Mouse (Mus musculus) right cerebral cortex, postnatal 14 days (tissue): Measurements from ENCODE around the gene Psmc2.

Experiments
- DNase-seq: peaks from one replicate; pipeline ENCODE4 v3.0.0; 2022

The Psmc2 gene

DNA sequence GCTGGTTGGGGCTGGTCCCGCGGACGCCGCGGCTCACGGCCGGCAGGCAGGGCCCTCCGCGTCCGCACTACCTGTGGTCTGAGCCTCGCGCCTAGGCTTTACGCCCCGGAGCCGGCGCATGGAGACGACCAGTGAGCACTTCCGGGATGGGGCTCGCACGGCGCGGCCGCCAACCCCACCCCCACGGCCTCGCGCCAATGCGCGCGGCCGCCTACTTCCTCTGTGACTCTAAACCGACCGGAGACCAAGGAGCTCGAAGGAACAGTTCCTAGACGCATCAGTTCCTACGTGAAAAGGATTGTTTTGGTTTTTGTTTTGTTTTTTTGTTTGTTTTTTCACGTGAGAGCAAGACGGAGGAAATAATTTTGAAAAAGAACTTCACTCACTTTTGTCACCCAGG is at the start of gene Psmc2, which contains the start of gene Dnajc2:
Gene Psmc2 (plus strand): TSS at position 231 of the 400 bp plus-strand sequence.
Gene Dnajc2 (minus strand): TSS at position 199 of the 400 bp plus-strand sequence.
- peak; percentile 87 for DNase-seq

DNA sequence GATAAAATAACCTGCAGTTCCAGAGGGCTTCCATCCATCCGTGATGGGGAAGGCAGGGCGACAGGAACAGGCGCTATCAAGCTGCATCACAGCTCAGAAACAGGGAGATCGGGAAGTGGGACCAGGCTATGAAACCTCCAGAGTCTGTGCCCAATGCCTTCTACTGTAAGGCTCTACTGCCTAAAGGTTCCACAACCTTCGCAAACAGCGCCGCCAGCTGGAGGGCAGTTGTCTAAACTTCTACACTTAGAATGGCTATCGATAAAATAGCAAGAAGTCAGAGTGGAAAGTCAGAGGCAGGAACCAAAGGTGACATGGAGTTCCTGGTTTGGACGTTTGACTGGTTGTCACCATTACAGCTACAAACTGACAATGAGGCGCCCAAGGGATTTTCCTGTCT is 49.5 kb upstream of the Psmc2 start:
- DNase-seq, result peak; percentile 83

DNA sequence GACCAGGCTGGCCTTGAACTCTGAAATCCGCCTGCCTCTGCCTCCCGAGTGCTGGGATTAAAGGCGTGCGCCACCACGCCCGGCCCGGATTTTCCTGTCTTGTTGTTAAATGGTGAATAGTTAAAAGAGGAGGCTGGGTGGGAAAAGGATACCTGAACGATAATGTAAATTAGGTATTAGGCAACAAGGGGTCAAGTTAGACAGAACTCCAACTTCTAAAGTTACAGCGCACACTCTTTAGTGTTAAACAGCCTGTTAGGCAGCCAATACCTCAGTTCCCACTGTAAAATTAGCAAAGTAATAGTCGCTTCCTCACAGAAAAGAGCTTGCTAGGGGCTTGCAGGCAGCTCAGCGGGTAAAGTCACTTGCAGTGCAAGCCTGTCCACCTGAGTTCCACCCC is 49.0 kb upstream of the Psmc2 start:
- no peak for DNase-seq

DNA sequence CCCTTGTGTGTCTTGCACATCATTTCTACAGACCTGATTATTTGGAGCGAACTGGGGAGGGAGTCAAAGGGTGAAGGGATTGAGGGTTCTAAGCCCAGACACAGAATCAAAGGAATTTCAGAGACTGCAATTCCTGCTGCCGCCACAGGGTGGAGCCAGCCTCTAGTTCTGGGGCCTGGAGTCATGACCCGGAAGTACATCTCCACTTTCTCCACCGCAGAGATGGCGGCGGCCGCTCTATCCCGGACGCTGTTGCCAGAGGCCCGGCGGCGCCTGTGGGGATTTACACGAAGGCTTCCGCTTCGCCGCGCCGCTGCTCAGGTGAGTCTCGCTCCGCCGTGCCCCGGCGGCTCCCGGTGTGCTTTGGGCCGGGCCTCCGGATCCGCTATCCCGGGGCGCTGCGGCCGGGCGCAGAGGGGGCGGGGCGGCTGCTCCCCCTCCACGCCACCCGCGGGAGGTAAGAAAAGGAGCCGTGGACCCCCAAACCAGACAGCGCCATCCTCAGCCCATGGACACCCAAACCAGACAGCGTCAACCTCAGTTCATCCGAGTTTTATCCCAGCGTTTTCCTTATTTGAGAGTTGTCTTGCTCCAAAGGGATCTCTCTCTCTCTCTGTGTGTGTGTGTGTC is 48.0 kb upstream of the Psmc2 start, which contains the start of gene Pmpcb:
Gene Pmpcb (plus strand): TSS at position 186 of the 630 bp plus-strand sequence.
- DNase-seq, result peak; percentile 88

DNA sequence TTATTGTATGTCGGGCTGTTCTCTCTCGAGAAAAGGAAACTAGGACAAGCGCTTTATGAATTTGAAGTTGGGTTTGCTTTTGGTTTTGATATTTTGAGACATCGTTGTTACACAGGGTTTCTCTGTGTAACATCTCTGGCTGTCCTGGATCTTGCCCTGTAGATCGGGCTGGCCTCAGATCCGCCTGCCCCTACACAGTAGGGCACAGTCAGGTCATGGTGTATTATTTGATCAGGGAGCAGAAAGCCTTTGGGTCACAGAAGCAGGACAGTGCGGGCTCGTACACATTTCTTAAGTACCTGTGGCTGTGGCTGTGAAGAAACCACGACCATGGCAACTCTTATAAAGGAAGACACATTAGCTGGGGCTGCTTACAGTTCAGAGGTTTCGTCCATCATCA is 47.5 kb upstream of the Psmc2 start:
- DNase-seq, result no peak

DNA sequence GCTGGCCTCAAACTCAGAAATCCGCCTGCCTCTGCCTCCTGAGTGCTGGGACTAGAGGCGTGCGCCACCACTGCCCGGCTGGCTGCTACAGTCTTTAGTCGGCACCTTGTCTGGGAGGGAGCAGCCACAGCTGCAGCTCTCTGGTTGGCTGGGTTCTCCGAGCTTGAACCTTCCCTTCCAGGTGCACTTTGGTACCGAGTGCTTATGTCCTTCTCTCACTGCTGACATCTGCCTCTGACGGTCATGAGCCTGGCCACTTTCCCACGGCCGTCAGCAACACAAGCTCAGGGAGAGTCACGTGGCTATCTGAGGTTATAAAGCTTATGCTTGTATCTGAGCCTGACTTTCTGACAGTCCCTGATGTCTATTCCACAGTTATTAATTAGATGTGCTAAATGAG is 46.0 kb upstream of the Psmc2 start:
- DNase-seq, result no peak

DNA sequence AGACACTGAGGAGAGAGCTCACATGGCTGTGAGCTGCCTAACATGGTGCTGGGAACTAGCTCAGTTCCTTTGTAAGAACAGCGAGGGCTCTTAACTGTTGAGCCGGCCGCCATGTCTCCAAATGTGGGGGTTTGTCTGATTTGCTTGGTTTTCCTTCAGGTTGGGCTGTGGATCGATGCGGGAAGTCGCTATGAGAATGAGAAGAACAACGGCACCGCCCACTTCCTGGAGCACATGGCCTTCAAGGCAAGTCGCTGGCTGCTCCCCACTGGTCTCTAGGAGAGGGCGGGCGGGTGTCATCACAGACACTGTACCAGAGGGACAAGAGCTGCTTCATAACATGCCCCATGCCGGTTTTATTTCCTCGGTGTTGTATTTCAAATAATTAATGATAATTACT is 45.2 kb upstream of the Psmc2 start:
- no peak for DNase-seq

DNA sequence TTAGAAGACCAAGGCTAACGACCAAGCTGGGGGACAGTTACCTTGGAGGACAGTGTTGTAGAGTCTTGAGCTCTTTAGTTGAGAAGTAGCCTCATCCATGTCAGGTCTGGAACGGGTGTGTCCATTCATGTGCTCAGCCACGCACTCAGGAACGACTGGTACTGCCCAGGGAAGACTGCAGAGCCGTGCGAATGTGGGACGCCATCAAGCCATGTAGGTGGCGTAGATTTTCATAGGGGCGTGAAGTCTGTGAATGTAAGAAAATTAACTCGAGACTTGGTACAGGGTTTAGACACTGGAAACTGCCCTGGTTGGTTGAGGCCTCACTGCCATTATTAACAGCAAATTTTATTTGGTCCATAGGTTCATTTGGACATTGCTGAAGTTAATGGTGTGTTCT is 41.5 kb upstream of the Psmc2 start:
- no peak for DNase-seq

DNA sequence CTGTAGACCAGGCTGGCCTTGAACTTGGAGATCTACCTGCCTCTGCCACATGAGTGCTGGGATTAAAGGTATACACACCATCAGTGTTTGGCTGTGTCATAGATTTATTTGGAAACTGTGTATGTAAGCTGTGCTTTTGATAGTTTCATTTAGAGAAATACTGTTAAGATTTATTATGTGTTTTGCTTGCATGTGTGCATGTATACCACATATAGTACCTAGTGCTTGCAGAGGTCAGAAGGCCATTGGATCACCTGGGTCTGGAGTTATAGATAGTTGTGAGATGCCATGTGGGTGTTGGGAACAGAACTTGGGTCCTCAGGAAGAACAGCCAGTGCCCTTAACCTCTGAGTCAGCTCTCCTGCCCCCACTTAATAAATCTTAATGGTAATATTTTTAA is 40.4 kb upstream of the Psmc2 start:
- no peak for DNase-seq

DNA sequence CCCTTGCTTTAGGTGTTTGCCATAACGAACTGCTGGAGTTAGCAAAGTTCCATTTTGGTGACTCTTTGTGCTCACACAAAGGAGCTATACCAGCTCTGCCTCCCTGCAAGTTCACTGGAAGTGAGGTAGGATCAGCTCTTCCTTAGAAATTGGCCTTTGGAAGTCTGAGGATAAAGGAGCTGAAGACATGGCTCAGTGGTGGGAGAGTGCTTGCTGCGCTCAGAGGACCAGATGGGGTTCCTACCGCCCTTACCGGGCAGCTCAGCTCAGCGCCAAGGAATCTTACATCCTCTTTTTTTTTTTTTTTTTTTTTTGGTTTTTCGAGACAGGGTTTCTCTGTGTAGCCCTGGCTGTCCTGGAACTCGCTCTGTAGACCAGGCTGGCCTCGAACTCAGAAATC is 39.1 kb upstream of the Psmc2 start:
- no peak for DNase-seq

DNA sequence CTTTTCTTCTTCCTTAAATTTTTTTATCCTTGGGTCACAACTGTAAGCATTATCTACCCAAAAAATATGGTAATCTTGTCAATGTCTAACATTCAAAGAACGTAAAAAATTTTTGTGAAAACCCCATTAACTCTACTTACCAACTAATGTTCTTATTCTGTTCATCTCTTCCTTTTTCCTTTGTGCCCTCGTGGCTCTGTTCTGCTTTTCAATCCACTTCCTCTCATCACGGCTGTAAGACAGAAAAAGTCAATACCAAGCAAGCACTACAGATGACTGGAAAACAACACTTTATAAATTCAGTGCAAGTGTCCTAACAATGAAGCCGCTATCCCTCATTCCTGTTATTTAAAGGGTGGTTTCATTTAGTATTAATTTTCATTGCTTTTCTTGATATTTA is 16.6 kb upstream of the Psmc2 start:
- DNase-seq, result no peak

DNA sequence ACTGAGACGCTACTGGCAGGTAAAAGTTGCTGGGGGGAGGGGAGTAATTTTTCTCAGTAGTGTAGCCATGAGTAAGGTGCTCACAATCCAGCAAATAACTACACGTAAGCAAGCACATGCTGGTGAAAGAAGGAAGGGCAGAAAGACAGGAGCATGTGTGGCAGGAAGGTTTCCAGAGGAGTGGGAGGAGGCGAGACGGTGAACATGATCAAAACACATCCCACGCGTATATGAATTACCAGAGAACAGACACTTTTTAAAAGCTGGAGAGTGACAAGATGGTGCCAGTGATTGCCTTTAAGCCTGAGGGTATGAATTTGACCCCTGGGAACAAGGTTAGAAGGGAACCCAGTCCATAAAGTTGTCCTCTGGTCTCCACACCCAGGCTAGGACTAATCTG is 15.2 kb upstream of the Psmc2 start:
- no peak for DNase-seq

DNA sequence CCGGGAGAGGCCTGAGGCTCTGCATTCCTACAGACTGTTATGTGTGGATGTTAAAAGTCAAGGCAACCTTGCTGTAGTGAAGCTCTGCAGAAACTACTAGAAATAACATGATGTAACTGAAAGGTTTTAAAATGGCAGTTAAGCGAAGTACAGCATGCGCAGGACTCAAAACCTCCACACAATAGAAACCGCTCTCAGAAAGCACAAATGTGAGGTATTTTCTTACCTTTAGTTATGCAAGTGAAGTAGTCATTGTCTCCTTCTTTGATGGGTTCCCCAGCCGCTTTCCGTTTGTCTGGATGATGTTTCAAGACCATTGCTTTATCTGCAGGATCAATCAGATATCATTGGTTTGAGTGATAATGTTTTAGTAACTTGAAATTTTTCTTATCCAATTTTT is 8.6 kb upstream of the Psmc2 start:
- DNase-seq, result no peak

DNA sequence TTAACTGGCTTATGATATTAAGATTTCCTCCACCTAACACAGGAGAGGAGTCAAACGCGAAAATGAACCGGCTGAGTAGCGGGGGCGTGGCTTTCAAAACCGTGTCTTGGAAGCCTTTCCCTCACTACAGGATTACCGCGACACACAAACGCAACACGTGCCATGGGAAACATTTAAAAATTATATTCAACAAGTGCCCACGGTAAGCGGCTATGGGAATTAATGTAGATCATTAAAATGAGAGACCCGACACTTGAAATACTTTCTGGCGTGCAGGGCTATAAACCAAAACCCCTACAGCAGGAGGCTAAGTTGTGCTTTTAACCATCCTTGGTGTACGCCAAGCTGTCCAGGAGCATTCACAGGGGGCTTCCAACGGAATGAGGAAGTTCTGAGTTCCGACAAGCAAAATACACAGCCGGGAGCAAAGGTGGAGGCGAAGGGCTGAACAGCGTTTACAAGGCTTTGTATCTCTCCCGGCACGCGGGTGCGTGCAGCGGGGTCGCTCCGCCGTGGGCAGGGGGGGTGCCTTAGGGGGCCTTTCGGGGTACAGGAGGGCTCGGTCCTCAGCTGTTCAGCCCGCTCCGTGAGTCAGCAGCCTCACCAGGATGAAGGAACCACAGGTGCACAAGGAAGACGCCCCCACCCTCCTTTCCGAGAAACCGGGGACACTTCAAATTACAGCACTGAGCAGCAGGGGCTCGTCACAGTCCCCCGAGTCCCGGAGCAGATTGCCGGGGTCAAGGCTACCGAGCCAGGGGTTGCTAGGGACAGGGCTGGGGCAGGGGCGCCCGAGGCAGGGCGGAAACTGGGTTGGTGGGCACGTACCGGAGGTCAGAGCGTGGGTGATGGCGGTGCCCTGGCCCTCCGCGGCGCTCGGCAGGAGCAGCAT is 676 bp upstream of the Psmc2 start:
- DNase-seq, result peak; percentile 14

DNA sequence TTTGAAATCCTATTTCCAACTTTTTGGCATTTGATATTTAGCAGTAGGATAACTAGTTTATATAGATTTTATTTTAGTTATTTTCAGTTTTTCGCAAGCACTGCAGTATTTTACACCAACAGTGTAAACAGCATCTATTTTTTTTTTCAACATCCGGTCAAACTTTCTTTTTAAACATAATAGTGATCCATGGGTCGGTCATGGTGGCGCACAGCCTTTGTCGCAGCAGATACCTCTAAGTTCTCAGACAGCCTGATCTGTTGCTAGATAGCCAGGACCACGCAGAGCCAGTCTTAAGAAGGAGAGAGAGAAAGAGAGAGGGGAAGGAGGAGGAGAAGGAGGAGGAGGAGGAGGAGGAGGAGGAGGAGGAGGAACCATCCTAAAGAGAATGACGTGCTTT is 693 bp downstream of the Psmc2 start:
- no peak for DNase-seq

DNA sequence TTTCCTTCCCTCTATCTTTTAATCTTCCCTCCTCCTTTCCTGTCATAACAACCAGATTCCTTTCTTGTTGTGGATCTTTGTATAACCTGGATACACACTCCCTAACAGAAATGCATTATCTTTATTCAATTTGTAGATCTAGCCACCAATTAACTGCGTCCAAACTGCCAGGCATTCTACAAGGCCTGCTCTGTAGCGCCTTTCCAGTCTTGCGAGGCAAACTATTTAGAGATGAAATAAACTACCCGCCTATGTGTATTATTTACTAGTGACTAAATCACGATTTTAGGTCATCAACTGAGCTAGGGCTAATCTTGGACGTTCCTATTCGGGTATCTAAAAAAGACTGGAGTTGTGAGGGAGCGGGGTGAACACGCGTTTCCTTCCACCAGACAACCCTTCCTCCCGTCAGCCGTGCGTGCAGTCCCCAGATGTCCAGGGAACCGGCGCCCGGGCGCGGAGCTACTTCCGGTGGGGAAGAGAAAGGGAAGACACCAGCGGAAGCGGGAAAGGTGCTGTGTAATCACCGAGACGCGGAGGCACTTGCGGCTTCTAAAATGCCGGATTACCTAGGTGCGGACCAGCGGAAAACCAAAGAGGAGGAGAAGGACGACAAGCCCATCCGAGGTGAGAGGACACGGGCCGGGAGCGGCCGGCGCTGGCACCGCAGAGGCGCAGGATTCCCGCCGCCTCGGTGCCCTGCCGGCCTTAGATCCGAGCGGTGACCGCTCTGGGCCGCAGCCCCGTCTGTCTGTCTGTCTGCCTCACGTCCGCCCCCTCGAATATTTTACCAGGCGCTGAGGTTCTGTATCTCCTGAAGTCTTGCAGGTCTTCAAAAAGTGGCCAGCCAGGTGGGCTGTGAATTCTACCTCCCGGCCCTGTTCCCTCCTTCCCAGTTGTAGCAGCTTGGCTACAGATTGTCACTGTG is 1.4 kb downstream of the Psmc2 start:
- peak; percentile 92 for DNase-seq

DNA sequence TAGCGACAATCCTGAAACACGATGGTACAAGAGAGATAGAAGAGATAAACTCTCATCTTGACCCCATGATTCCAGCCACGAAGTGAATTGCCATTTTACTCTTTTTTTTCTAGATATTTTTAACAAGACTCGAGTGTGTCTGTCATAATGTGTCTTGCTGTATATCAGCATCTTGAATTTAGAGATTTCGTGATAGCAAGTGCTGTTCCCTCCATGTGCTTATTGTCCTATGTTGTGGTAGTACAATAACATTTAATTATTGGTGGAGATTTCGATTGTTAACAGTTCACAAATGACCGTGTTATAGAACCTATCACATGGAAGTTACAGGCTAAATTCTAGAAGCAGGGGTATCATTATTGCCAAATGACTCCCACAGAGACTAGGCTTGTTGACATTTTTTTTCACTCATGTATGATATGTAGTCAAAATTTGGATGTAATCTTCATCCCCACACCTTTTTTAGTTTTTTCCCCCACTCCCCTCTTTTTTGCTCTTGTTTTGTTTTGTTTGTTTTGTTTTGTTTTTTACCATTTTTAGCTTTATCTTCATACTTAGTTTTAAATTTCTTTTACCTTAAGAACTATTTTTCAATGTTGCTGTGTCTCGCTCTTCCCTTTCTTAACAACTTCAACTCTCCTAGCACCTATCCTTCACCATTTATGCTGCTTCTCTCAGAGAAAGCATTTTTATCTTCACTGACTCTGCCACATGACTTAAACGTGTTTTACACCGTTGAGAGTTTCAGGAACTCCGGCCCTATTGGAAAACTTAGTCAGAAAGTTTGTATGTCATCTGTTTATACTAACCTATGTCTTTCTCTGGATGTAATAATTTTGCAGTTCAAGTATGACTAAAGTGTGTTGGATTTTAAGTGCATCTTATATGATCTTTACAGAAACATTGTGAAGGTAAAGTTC is 2.4 kb downstream of the Psmc2 start:
- DNase-seq, result no peak

DNA sequence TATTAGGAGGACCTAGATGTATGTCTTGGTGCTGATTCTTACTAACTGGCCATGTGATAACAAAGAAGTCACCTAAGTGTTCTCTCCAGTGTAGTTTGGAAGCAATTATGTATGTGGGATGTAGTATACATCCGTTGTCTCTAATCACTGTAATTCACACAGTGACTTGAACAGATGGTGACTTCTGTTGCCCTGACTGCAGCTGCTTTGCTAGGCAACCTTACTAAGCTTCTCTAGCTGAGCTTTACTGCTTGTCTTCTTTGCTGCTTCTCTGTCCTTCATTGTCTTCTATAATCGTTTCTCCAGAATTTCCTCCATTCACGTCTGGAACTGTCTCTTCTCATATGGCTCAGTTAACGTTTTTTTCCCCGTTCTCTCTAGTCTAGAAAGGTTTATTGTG is 4.0 kb downstream of the Psmc2 start:
- DNase-seq, result no peak

DNA sequence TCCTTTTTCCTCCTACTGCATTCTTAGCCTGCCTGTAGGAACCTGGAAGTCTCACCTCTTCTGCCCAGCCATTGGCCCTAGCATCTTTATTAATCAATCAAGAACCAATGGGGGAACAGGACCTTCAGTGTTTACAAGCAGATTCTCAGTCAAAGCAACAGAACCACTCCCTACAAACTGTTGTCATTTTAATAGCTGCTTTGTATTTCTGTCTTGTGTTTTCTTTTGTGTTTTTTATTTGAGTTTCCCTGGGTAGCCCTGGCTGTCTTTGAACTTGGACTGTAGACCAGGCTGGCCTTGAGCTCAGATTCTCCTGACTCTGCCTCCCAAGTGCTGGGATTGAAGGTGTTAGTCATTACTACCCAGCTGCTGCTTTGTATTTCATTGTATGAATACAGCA is 7.1 kb downstream of the Psmc2 start:
- DNase-seq, result no peak

DNA sequence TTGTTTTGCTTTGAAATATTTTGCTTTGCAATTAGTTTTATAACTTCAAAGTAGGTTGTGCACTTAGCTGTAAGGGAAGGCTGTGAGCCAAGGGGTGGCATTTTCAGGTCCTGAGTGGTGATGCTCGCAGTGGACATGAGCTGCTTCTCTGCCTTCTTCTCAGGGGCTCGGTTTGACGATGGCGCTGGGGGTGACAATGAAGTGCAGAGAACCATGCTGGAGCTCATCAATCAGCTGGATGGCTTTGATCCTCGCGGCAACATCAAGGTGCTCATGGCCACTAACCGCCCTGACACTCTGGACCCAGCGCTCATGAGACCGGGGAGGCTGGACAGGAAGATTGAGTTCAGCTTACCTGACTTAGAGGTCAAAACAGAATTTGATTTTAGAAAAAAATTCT is 17.8 kb downstream of the Psmc2 start:
- DNase-seq, result no peak

DNA sequence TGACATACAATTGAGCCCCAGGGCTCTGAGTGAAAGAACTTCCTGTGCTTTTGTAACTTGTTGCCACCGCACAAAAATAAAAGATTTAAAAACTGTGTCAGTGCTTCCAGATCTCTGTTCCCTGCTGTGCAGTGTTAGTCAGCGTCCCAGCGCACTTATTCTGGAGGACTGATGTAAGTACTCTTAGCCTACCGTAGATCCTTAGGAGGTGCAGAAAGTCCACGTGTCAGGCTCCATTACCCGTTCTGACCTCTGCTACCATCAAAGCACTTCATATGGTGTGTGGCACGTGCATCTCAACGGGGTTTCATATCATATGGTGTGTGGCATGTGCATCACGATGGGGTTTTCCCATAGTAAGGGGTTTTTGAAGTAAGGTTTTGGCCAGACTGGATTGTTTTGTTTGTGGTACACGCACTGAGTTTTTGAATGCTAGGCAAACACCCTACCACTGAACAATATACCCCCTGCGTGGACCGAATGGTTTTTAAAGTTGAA is 18.7 kb downstream of the Psmc2 start:
- no peak for DNase-seq

DNA sequence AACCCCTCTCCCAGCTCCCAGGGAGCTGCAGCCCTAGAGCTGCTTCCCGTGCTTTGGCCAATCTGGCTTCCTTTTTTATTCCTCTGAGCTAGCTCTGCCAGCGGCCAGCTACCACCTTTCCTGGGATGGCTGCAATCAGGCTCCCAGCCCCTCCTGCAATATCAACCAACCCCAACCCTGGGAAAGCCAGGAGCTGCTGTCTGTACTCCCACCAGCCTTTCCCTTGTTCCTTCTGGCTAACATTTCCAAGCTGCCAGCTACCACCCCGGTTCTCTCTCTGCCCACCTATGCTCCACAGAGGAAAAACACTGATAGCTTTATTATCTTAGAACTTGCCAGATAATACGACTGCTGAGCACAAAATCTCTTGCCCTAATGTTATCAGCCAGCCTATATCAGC is 19.8 kb downstream of the Psmc2 start:
- DNase-seq, result no peak
